Mouse (Mus musculus) inflammation-experienced regulatory T-cells, adult 16 weeks (primary cell): ENCODE results near the gene Gm47289. TPM values are rescaled to one million over a fixed set of nuclear protein-coding genes. Genes with fewer than 3 reads are reported as not detected.

ENCODE experiments used
- polyA plus RNA-seq: library from polyadenylated mRNA; unstranded; fragments of 100-300 nt; shearing (Covaris generic); gene quantifications from one replicate; pipeline ENCODE4 v1.2.1, GENCODE M21; 2017

The Gm47289 gene
- polyA plus RNA-seq: not detected

GRCm38 (mm10) chr9:119158861-119159260 lies at the start of gene Gm47289:
TSS of gene Gm47289 (plus strand) at chr9:119159161.

GRCm38 (mm10) chr9:119156278-119157201 lies 2.4 kb upstream of the Gm47289 start, which contains the start of gene Acaa1b:
TSS of gene Acaa1b (minus strand) at chr9:119157093.

GRCm38 (mm10) chr9:119208998-119209397 lies 50.0 kb downstream of the Gm47289 start, which contains the start of gene Slc22a13:
TSS of gene Slc22a13 (minus strand) at chr9:119209098.

Other genes starting within 250 kb of the Gm47289 start
- 0.69 TPM for gene Ctdspl, start 232.7 kb upstream of the Gm47289 start, polyA plus RNA-seq
- 33.2 TPM for gene Vill, start 106.4 kb upstream of the Gm47289 start, polyA plus RNA-seq
- gene Plcd1, start 65.7 kb upstream of the Gm47289 start, polyA plus RNA-seq: 5.3 TPM
- gene Dlec1, start 56.7 kb upstream of the Gm47289 start, polyA plus RNA-seq: 0.76 TPM
- not detected for gene Acaa1b, start 2.1 kb upstream of the Gm47289 start, polyA plus RNA-seq
- gene Slc22a13, start 49.9 kb downstream of the Gm47289 start, polyA plus RNA-seq: not detected
- 5.5 TPM for gene Oxsr1, start 163.3 kb downstream of the Gm47289 start, polyA plus RNA-seq
- 72.2 TPM for gene Acaa1a, start 180.5 kb downstream of the Gm47289 start, polyA plus RNA-seq
- gene Myd88, start 182.2 kb downstream of the Gm47289 start, polyA plus RNA-seq: 103 TPM
- 0.62 TPM for gene Xylb, start 198.2 kb downstream of the Gm47289 start, polyA plus RNA-seq
- gene Slc22a14, start 206.4 kb downstream of the Gm47289 start, polyA plus RNA-seq: not detected
- not detected for gene Acvr2b, start 243.0 kb downstream of the Gm47289 start, polyA plus RNA-seq